Mouse (Mus musculus) intestine, postnatal 0 days (tissue): Measurements from ENCODE around the gene Robo3. TPM values are rescaled to one million over a fixed set of nuclear protein-coding genes. Genes with fewer than 3 reads are reported as not detected.

Source experiments
- ATAC-seq: fragments of 200-750 bp; cut with Nextera tagmentation; 2 replicates; pipeline ENCODE4 v1.8.0; 2017; ENCODE audit warnings: mild to moderate bottlenecking, moderate TSS enrichment, moderate library complexity
- H3K27ac ChIP-seq: fragments of 300-500 bp; sonication (generic); 2 replicates; pipeline ENCODE4 v1.5.1; 2014; ENCODE audit warnings: mild to moderate bottlenecking, low read depth, low read length, moderate library complexity
- H3K27me3 ChIP-seq: fragments of 300-500 bp; sonication (generic); replicated peaks from 2 replicates; pipeline ENCODE4 v1.6.1; 2014; ENCODE audit warnings: low read length, mixed read lengths; ENCODE audit not compliant: control insufficient read depth, insufficient read depth
- H3K36me3 ChIP-seq: fragments of 300-500 bp; sonication (generic); 2 replicates; pipeline ENCODE4 v1.6.1; 2014; ENCODE audit warnings: mild to moderate bottlenecking, moderate library complexity; ENCODE audit not compliant: control insufficient read depth, insufficient read depth
- H3K4me1 ChIP-seq: fragments of 300-500 bp; sonication (generic); replicated peaks from 2 replicates; pipeline ENCODE4 v1.6.1; 2014; ENCODE audit warnings: antibody characterized with exemption, low read length, mixed read lengths; ENCODE audit not compliant: control insufficient read depth, insufficient read depth
- H3K4me2 ChIP-seq: fragments of 300-500 bp; sonication (generic); replicated peaks from 2 replicates; pipeline ENCODE4 v1.6.1; 2014; ENCODE audit warnings: low read depth, mild to moderate bottlenecking, moderate library complexity
- H3K4me3 ChIP-seq: fragments of 300-500 bp; sonication (generic); 2 replicates; pipeline ENCODE4 v1.5.1; 2014; ENCODE audit warnings: low read depth, low read length
- H3K9ac ChIP-seq: fragments of 300-500 bp; sonication (generic); 2 replicates; pipeline ENCODE4 v1.6.1; 2014; ENCODE audit warnings: mild to moderate bottlenecking, low read depth, low read length
- H3K9me3 ChIP-seq: fragments of 300-500 bp; sonication (generic); 2 replicates; pipeline ENCODE4 v1.6.1; 2016; ENCODE audit warnings: mixed run types; ENCODE audit not compliant: control insufficient read depth
- CTCF ChIP-seq: sonication (generic); IDR thresholded peaks from 2 replicates; pipeline ENCODE4 v1.5.1; 2016; ENCODE audit warnings: low read depth, mild to moderate bottlenecking, control low read depth, antibody characterized with exemption, moderate library complexity
- WGBS: fragments of 180-500 bp; shearing (Covaris S2); extraction: QIAGEN DNeasy Blood & Tissue Kit; methylation state at CpG from one replicate; pipeline ENCODE4 v1.1.7; 2014; 5-methylcytosine and 5-hydroxymethylcytosine counted together
- polyA plus RNA-seq: library from polyadenylated mRNA; unstranded; fragments of >200 nt; fragmentation: Nextera tagmentation; extraction: Ambion mirVana; gene quantifications from 2 replicates; pipeline ENCODE4 v1.2.1, GENCODE M21; 2015

Robo3 gene
- polyA plus RNA-seq, 1 experiment from 2014 or later: not detected

DNA sequence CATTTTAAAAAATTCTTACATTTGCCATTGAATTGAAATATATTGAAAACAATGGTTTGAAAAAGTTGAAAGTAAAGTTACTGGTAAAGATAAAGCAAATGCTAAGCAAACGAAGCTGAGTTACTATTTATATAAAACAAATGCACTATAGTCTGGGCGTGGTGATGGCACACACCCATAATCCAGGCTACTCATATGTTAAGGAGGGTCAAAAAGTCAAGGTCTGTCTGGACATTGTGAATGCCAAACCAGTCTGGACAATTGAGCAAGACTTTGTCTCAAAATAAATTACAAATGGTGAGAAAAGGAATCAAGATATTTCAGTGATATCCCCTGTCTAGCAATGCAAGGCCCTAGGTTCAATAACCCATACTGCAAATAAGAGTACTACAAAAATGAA is 42.2 kb downstream of the Robo3 start:
- Histone ChIP-seq H3K9ac (no peak overlapping the region), H3K27me3 (no peaks in the 10 kb centered on the region), H3K27ac (no peak overlapping the region), H3K9me3 (no peaks in the 10 kb centered on the region), H3K4me2 (no peak overlapping the region), H3K4me3 (no peak overlapping the region), H3K4me1 (no peaks in the 10 kb centered on the region), H3K36me3 (no peaks in the 10 kb centered on the region)
- 60% methylated on average over 2 of the region's 2 CpGs for WGBS
- no peak for TF ChIP-seq CTCF
- no peak for ATAC-seq

DNA sequence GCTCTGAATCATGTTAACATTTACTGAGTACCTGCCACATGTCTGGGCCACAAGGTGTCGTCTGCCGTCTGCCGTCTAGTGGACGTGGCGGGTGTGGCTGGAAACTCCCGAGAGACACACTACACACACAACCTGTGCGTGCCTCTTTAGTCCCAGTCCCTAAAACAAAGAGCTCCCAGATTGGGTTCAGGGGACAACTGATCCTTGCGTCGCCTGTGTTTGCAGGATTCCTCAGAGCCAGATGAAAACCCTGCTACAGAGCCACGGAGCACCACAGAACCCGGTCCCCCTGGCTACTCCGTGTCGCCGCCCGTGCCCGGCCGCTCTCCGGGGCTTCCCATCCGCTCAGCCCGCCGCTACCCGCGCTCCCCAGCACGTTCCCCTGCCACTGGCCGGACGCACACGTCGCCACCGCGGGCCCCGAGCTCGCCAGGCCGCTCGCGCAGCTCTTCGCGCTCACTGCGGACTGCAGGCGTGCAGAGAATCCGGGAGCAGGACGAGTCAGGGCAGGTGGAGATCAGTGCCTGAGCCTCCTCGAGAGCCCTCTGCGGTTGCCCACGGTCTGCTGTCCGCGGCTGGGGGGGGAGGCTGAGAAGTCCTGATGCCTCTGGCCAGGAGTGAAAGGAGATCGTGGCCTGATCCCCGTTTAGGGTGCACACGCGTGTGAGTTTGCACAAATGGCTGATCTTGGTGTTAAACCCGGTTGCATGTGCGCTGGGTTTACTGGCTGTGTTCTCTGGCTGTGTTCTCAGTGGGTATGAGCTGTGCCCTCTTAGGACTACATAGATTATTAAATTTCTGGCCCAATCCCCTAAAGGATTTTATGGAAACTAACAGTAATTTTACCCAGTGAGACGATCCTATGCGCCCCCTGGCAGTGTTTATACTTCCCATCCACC is 48.5 kb downstream of the Robo3 start:
- ATAC-seq: peak; percentile 73
- TF ChIP-seq CTCF: peak; percentile 64
- Histone ChIP-seq H3K4me2 (peak overlapping the region; percentile 87), H3K9ac (peak overlapping the region; percentile 37; the same call in 1 of the 2 replicates), H3K9me3 (no peaks in the 10 kb centered on the region), H3K27ac (no peak overlapping the region), H3K4me3 (peak overlapping the region; percentile 41), H3K36me3 (no peaks in the 10 kb centered on the region), H3K27me3 (0 out of 2 replicates have a peak, but pooled peaks cover 14% of the 10 kb centered on the region), H3K4me1 (no peaks in the 10 kb centered on the region)
- 5% methylated on average over 54 of the region's 54 CpGs for WGBS

DNA sequence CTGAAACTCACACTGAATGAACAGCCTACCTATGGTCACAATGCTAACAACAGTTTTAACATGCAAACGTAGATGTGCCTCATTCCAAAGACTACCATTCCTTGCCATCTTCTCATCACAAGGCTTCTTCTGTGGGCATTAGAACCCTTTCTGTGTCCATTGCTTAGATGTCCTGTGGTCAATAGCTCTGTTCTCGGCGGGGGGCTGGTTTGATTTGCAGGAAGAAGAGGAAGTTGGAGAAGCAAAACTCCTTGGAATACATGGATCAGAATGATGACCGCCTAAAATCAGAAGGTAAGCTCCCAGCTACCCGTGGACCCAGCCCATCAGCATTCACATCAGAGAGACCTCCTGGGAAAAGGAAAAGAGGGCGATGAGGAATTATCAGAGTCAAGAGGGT is 49.9 kb downstream of the Robo3 start:
- Histone ChIP-seq H3K4me2 (no peak overlapping the region), H3K4me1 (no peaks in the 10 kb centered on the region), H3K9me3 (no peaks in the 10 kb centered on the region), H3K27ac (no peak overlapping the region), H3K4me3 (no peak overlapping the region), H3K9ac (no peak overlapping the region), H3K27me3 (0 out of 2 replicates have a peak, but pooled peaks cover 14% of the 10 kb centered on the region), H3K36me3 (no peaks in the 10 kb centered on the region)
- no peak for ATAC-seq
- no peak for TF ChIP-seq CTCF
- 91% methylated on average over 6 of the region's 6 CpGs for WGBS

DNA sequence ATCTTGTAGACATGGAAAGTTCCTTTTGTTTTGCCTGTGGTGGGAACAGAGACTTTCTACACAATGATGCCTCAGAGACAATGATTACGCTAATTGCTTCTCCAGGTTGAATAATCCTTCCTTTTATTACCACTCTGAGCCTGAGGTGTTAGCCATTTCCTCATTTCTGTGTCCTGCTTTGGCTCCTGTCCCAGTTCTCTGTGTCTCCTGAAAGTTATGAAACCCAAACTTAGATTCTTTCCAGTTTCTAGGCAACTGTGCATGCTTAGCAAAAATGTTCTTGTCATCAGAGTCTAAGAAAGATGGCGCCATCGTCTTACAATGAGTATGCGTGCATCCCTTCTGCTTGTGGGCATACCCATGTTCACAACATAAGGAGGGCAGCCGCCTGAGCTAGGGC is 57.3 kb downstream of the Robo3 start:
- H3K27ac ChIP-seq: no peak overlapping the region
- H3K9me3 ChIP-seq: no peaks in the 10 kb centered on the region
- no peaks in the 10 kb centered on the region for H3K4me1 ChIP-seq
- TF ChIP-seq CTCF: no peak
- H3K4me2 ChIP-seq: no peak overlapping the region
- no peak overlapping the region for H3K9ac ChIP-seq
- H3K4me3 ChIP-seq: no peak overlapping the region
- no peaks in the 10 kb centered on the region for H3K36me3 ChIP-seq
- H3K27me3 ChIP-seq: no peaks in the 10 kb centered on the region
- 81% methylated on average over 5 of the region's 5 CpGs for WGBS
- no peak for ATAC-seq

- Histone ChIP-seq H3K9ac (no peak overlapping the region), H3K4me1 (no peaks in the 10 kb centered on the region), H3K27me3 (no peaks in the 10 kb centered on the region), H3K27ac (no peak overlapping the region), H3K36me3 (no peaks in the 10 kb centered on the region), H3K4me3 (no peak overlapping the region), H3K4me2 (no peak overlapping the region), H3K9me3 (no peaks in the 10 kb centered on the region)
- TF ChIP-seq CTCF: no peak
- WGBS: 45% methylated on average over 7 of the region's 7 CpGs
- ATAC-seq: no peak
These were observed 61.7 kb downstream of the Robo3 start for GRCm38 (mm10) chr9:37371232-37371801.

- TF ChIP-seq CTCF: peak; percentile 38
- Histone ChIP-seq H3K27me3 (no peaks in the 10 kb centered on the region), H3K9ac (no peak overlapping the region), H3K4me3 (no peak overlapping the region), H3K4me2 (no peak overlapping the region; the same call in 1 of the 2 replicates), H3K27ac (peak overlapping the region; percentile 51), H3K4me1 (no peaks in the 10 kb centered on the region), H3K9me3 (no peaks in the 10 kb centered on the region), H3K36me3 (no peaks in the 10 kb centered on the region)
- 59% methylated on average over 8 of the region's 8 CpGs for WGBS
- peak; percentile 58 for ATAC-seq
These were observed 64.2 kb downstream of the Robo3 start for GRCm38 (mm10) chr9:37368860-37369259.
